ENCODE assay signal across 8 mouse cellular contexts in the genomic region with DNA sequence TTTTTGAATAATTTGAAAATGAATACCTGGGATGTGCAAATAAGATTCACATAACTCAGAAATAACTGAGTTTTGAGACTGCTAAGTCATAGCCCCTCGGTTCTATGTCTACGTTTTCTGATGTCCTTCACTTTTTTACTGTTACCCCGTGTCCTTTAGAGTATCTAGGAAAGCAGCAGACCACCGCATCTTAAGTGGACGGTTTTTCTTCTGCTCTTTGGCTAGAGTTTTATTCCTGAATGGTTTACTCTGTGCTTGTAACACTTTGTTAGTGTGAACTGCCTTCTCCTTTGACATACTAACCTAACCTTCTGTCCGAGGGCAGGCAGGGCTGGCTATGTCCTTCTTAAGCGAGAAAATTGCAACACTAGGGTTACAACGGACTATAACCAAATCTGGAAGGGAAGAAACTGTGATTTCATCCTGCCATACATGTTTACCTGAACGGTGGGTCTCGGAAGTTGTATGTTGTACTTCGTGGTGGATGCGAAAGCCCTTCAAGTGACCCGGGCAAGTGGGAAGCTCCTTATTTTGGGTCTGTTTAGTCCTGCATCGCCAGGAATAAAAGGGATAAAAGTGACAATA. TPM values are rescaled to one million over a fixed set of nuclear protein-coding genes. Genes with fewer than 3 reads are reported as not detected.
DNase-seq lines count a peak whose midpoint lies in the region; ATAC-seq and TF ChIP-seq lines count a peak whose summit lies in the region.

No protein-coding gene starts in this region.

- no peaks in the 10 kb centered on the region for H3K9me3 ChIP-seq in limb, embryonic 12.5 days
- no peaks in the 10 kb centered on the region for H3K9me3 ChIP-seq in neural tube, embryonic 11.5 days (ENCODE audit: control insufficient read depth, low read length)

- no peaks in the 10 kb centered on the region for H3K27me3 ChIP-seq in limb, embryonic 12.5 days
- no peaks in the 10 kb centered on the region for H3K27me3 ChIP-seq in neural tube, embryonic 11.5 days (ENCODE audit: control insufficient read depth, insufficient read depth, low read length)

- no peak for TF ChIP-seq CTCF in layer of hippocampus, adult 2 months (conservative IDR thresholded peaks at IDR 0.05)
- no peak for TF ChIP-seq CTCF in embryonic fibroblast, embryonic 13.5 days (IDR thresholded peaks at IDR 0.05; ENCODE audit: borderline replicate concordance, insufficient read depth, low read length)

- peak overlapping the region; percentile 94 for H3K9ac ChIP-seq in limb, embryonic 12.5 days (replicated peaks)
- peak overlapping the region; percentile 93 for H3K9ac ChIP-seq in neural tube, embryonic 11.5 days (ENCODE audit: low read length)

- WGBS in limb, embryonic 12.5 days, result 6% methylated on average over 14 of the region's 14 CpGs
- WGBS in neural tube, embryonic 11.5 days, result 8% methylated on average over 14 of the region's 14 CpGs

- DNase-seq in layer of hippocampus, adult 2 months (ENCODE audit: low spot score in 2 of 2), result no peak
- no peak for DNase-seq in layer of hippocampus, adult 8-10 months (ENCODE audit: low spot score in 2 of 2)
- no peak for DNase-seq in neural tube, embryonic 11.5 days (ENCODE audit: low spot score)
- no peak for DNase-seq in right cerebral cortex, postnatal 25 days
- no peak for DNase-seq in urinary bladder, postnatal 4 days (ENCODE audit: low spot score in 2 of 2)
- no peak for DNase-seq in cerebellum, adult 11 months

- H3K4me1 ChIP-seq in embryonic fibroblast, embryonic 13.5 days (ENCODE audit: control insufficient read depth, insufficient read depth, low read length), result peaks cover 8% of the 10 kb centered on the region
- peaks cover 13% of the 10 kb centered on the region for H3K4me1 ChIP-seq in limb, embryonic 12.5 days (replicated peaks)
- H3K4me1 ChIP-seq in neural tube, embryonic 11.5 days (ENCODE audit: control insufficient read depth, insufficient read depth, low read length), result peaks cover 7% of the 10 kb centered on the region; the same call in 1 of the 2 replicates

- H3K4me2 ChIP-seq in limb, embryonic 12.5 days, result peak overlapping the region; percentile 65
- H3K4me2 ChIP-seq in neural tube, embryonic 11.5 days (ENCODE audit: low read depth), result peak overlapping the region; percentile 77

- H3K36me3 ChIP-seq in limb, embryonic 12.5 days, result peaks cover 27% of the 10 kb centered on the region
- peaks cover 12% of the 10 kb centered on the region for H3K36me3 ChIP-seq in neural tube, embryonic 11.5 days (ENCODE audit: control insufficient read depth, insufficient read depth, low read length)

- TF ChIP-seq POLR2A in embryonic fibroblast, embryonic 13.5 days (IDR thresholded peaks at IDR 0.05; ENCODE audit: low read depth, low read length), result 0 out of 2 replicates have a peak, but pooled peaks have one; percentile 21

- peak overlapping the region; percentile 98 for H3K27ac ChIP-seq in layer of hippocampus, adult 2 months
- peak overlapping the region; percentile 96 for H3K27ac ChIP-seq in embryonic fibroblast, embryonic 13.5 days (ENCODE audit: insufficient read depth, low read length)
- H3K27ac ChIP-seq in limb, embryonic 12.5 days, result peak overlapping the region; percentile 98
- peak overlapping the region; percentile 97 for H3K27ac ChIP-seq in neural tube, embryonic 11.5 days (ENCODE audit: low read depth, low read length)

- H3K4me3 ChIP-seq in layer of hippocampus, adult 2 months, result peak overlapping the region; percentile 61
- peak overlapping the region; percentile 97 for H3K4me3 ChIP-seq in embryonic fibroblast, embryonic 13.5 days (ENCODE audit: insufficient read depth, low read length)
- H3K4me3 ChIP-seq in limb, embryonic 12.5 days (replicated peaks), result peak overlapping the region; percentile 90
- H3K4me3 ChIP-seq in neural tube, embryonic 11.5 days (ENCODE audit: low read depth, low read length), result peak overlapping the region; percentile 90

- ATAC-seq in limb, embryonic 12.5 days (ENCODE audit: insufficient number of reproducible peaks, insufficient read depth, low FRiP score, low TSS enrichment, low read depth), result no peak
- no peak for ATAC-seq in neural tube, embryonic 11.5 days (ENCODE audit: insufficient read depth, low FRiP score, low TSS enrichment)

RNA-seq across cellular contexts. Expression of a gene that starts 0.7 kb away (rescaled TPM):
- total RNA-seq in layer of hippocampus, adult 2 months (2021), result 1,000 to 10,000 TPM in 1 of 2 experiments, 100 to 1,000 TPM in 1; 932 to 1,022 TPM
- 1,000 to 10,000 TPM in 2 of 4 experiments, 100 to 1,000 TPM in 2; 898 to 1,122 (median 1,004) TPM for total RNA-seq in layer of hippocampus, adult 8-10 months (2022)
- 3,843 and 4,417 TPM in 2 replicates for polyA plus RNA-seq in embryonic fibroblast, embryonic 13.5 days (2011; ENCODE audit: insufficient read length, low read depth, missing spikeins)
- 994 and 1,047 TPM in 2 replicates for polyA plus RNA-seq in limb, embryonic 12.5 days (2016; fragmentation: Nextera tagmentation; extraction: Ambion mirVana)
- polyA plus RNA-seq in neural tube, embryonic 11.5 days (2014; fragmentation: Nextera tagmentation; extraction: Ambion mirVana), result 993 and 1,049 TPM in 2 replicates

RNA-seq across cellular contexts. Expression of a gene that starts 57.4 kb away (rescaled TPM):
- total RNA-seq in layer of hippocampus, adult 2 months (2021), result 10 to 100 TPM; 12.8 to 15.7 TPM
- total RNA-seq in layer of hippocampus, adult 8-10 months (2022), result 10 to 100 TPM; 13.0 to 15.3 (median 14.3) TPM
- 22.3 and 23.8 TPM in 2 replicates for polyA plus RNA-seq in embryonic fibroblast, embryonic 13.5 days (2011; ENCODE audit: insufficient read length, low read depth, missing spikeins)
- polyA plus RNA-seq in limb, embryonic 12.5 days (2016; fragmentation: Nextera tagmentation; extraction: Ambion mirVana), result 4.6 and 4.7 TPM in 2 replicates
- 7.5 and 7.9 TPM in 2 replicates for polyA plus RNA-seq in neural tube, embryonic 11.5 days (2014; fragmentation: Nextera tagmentation; extraction: Ambion mirVana)
